Mouse (Mus musculus) urinary bladder, adult 18-20 months (tissue): ENCODE data around the gene Fam186b.

Experiments
- DNase-seq, 2 experiments: peaks; one replicate each; pipeline ENCODE4 v3.0.0; 2022; ENCODE audit warnings: low spot score in 2 of 2, mixed read lengths in 2 of 2

The Fam186b gene

DNA sequence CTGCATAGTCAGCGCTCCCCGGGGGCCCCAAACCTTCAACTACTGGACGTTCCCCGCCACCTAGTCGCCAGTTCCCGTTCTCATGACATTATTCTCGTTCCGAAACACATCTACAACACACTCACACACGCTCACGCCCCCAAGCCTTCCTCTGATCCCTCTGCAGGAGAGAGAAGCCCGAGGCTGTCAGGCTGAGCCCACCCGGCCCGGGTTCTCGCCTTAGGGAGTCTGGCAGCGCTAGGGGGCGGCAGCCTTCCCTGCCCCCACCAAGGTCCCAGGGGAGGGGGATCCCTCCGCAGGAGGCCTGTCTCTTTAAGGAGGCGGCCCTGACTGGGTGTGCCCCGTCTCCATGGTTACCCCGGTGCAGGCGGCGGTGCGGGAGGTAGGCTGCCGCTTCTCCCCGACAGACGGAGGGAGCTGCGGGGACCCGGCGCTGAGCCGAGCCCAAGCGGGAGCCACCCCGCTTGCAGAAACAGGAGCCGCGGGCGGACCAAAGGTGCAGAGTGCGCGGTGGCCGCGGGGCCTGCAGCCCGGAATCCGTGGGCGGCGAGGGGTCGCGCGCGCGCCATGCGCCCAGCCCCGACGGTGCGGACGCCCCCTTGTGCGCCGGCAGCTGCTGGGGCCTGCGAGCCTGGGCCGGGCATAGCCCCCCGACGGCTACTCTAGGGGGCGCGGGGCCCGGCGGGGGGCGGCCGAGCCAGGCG, 71.3 kb downstream of the Fam186b start, which contains the start of gene Kcnh3:
Gene Kcnh3 (plus strand): TSS at position 654 of the 704 bp plus-strand sequence.
- peak; percentile 29 to 43 for DNase-seq

GRCm38 (mm10) chr15:99223585-99224207, 72.0 kb downstream of the Fam186b start:
- peak in 1 of 2 experiments; percentile 46 for DNase-seq

- no peak for DNase-seq
Observed at GRCm38 (mm10) chr15:99222794-99223584, 72.7 kb downstream of the Fam186b start.

DNA sequence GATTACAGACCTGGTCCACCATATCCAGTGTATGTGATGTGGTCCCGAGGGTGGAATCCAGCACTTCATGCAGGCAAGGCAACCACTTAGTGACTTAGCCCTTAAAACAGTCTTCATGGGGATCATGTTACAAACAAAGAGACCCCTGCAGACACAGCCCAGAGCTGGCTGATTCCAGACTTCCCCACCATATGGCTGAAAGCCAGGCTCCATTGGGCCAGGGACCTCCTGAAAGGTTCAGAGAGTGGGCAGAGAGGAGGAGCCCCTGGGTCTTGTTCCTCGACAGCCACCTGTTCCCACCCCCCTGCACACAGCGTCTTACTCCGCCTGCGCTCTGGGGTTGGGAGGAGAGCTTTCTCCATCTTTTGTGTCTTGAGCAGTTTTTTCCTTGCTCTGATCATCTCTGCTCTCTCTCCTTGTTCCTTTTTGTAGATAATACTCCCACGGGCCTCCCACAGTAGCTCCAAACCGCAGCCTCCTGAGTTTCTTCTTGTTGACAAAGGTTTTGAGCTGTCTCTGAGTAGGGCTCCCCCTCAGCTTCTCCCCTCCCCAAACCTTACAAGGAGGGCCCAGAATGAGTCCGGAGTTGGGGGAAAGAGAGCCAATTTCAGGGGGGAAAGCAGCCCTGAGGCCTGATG, 74.3 kb downstream of the Fam186b start:
- DNase-seq, result no peak
